Mouse (Mus musculus) activated CD4-positive, CD25-positive, alpha-beta regulatory T cell, adult 4 months (primary cell): Measurements from ENCODE around the gene Trim58. TPM values are rescaled to one million over a fixed set of nuclear protein-coding genes. Genes with fewer than 3 reads are reported as not detected.
A peak's percentile ranks its signal among the peaks of the same experiment; 100 is the strongest.

Source experiments
- ATAC-seq: one replicate; pipeline ENCODE4 v1.8.0; 2017
- polyA plus RNA-seq, 2 experiments: library from polyadenylated mRNA; unstranded; fragments of 100-300 nt; shearing (Covaris generic); gene quantifications; one replicate each; pipeline ENCODE4 v1.2.1; 2017

Gene Trim58
- not detected for polyA plus RNA-seq

- no peak for ATAC-seq
Measured at GRCm38 (mm10) chr11:58640272-58640867, at the start of gene Trim58. Gene Trim58, plus strand, starts transcription at chr11:58640465.

DNA sequence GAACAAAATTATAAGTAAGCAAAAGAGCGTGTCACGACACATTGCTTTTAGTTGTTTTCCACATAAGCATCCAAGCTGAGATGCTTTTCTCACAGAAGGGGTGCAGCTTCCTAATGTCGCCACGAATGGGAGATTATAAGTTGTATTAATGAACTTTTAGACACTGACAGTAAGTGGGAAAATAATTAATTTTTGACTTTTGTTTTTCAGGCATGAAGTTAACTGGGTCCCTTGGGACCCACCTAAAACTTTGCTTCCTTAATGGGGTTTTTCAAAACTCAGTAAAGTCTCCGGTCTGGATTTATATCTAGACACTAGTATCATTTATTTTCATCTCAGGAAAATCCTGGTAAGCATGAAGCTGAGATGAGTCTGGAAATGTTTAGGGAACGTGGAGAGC is 45.5 kb upstream of the Trim58 start, which contains the start of gene Olfr324:
Olfr324 (plus strand) TSS at position 301 of the 400 bp plus-strand sequence.
- ATAC-seq, result no peak

GRCm38 (mm10) chr11:58597837-58598236 is 42.4 kb upstream of the Trim58 start:
- no peak for ATAC-seq

- ATAC-seq, result no peak
Measured at GRCm38 (mm10) chr11:58602062-58602461, 38.2 kb upstream of the Trim58 start.

GRCm38 (mm10) chr11:58602800-58603560 is 37.3 kb upstream of the Trim58 start:
- ATAC-seq, result no peak

GRCm38 (mm10) chr11:58604688-58605087 is 35.6 kb upstream of the Trim58 start:
- ATAC-seq, result no peak

DNA sequence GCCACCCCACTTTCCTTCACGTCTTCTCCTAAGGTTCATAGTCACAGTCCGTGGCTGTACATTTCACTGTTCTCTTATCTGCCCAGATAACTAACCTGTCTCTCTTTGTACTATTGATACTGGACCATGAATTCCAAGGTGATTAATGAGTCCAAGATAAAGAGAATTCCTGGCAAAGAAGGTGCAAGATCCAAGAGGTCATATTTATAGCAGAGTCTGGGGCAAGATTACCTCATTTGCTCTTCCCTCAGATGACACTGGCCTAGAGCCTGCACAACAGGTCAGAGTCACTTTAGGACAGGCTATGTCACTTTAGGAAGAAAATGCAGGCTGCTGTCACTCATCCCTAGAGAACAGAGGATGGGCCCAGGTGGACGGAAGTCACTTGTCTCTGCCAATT is 35.0 kb upstream of the Trim58 start:
- no peak for ATAC-seq

GRCm38 (mm10) chr11:58606177-58606919 is 33.9 kb upstream of the Trim58 start:
- no peak for ATAC-seq

DNA sequence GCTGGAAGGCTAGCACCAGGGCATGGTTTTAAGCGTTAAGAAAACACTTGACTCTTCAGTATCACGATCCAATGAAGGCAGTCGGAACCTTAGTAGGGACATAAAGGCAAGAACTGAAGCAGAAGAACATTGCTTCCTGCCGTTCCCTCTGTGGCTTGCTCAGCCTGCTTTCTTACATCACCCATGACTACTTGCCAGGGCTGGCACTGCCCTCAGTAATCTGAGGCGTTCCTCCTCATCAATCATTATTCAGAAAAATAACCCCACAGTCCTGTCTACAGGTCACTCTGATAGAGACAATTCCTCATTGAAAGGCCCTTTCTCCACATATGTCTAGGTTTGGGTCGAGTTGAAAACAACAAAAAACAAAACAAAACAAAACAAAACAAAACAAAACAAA is 33.2 kb upstream of the Trim58 start:
- no peak for ATAC-seq

- no peak for ATAC-seq
Measured at GRCm38 (mm10) chr11:58613359-58613758, 26.9 kb upstream of the Trim58 start.

DNA sequence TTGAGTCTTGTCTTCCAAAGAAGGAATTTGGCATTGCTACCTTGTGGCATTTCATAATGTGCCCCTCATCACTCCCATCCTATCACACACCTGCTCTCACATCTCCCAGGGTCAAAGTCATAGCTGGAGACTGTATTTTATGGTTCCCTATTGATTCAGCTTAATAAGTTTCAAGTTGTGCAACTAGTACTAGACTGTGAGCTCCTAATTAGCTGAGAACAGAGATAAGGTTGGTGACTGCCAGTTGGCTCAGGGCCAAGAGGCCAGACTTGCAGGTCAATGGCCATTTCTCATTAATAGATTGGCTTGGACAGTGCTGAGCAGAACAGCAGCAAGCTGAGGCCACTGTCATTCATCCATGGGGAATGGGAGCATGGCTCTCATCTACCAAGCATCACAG is 25.7 kb upstream of the Trim58 start:
- no peak for ATAC-seq

GRCm38 (mm10) chr11:58615975-58616374 is 24.3 kb upstream of the Trim58 start, which contains the start of gene 2210407C18Rik:
Gene 2210407C18Rik, minus strand, starts transcription at chr11:58616075.
- no peak for ATAC-seq

- ATAC-seq, result no peak
Measured at GRCm38 (mm10) chr11:58618369-58618768, 21.9 kb upstream of the Trim58 start.

DNA sequence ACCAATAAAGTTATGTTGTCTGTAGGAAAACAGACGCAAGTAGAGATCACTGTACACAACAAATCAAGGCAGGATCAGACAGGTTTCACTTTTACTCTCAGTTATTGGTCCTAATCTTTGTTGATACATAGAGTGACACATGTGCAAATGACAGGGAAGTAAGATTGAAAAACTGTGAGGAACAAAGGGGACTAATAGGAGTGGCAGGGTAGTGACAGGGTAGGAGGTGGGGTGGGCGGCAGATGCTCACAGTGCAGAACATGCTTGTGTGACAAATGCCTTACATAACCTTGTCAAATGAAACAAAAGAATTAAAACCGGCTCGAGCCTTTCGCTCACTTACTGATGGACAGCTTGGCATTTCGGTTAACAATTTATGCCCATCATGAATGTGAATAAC is 21.5 kb upstream of the Trim58 start:
- ATAC-seq, result no peak

GRCm38 (mm10) chr11:58626146-58626545 is 14.1 kb upstream of the Trim58 start:
- no peak for ATAC-seq

DNA sequence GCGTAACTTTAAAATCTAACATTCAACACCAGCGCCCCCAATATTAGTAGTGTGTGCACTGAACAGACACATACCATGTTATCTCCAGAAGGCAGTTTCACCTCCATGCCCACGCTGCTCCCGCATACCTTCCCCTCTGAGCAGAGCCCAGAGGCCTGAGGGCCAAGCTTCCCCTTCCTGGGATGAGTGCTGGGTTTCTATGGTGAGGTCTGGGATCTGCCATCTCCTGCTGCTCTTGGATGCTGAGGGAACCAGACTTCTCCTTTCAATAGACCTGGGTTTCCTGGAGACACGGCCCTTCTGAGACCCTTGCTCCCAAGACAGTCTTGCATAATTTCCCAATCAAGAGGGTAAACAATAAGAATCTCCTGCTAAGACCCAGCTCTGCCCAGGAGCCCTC is 9.9 kb upstream of the Trim58 start, which contains the start of gene Olfr323:
Olfr323 (minus strand) TSS at position 101 of the 400 bp plus-strand sequence.
- no peak for ATAC-seq

GRCm38 (mm10) chr11:58634878-58635277 is 5.4 kb upstream of the Trim58 start:
- no peak for ATAC-seq

- ATAC-seq, result no peak
Measured at GRCm38 (mm10) chr11:58636376-58636977, 3.8 kb upstream of the Trim58 start.

DNA sequence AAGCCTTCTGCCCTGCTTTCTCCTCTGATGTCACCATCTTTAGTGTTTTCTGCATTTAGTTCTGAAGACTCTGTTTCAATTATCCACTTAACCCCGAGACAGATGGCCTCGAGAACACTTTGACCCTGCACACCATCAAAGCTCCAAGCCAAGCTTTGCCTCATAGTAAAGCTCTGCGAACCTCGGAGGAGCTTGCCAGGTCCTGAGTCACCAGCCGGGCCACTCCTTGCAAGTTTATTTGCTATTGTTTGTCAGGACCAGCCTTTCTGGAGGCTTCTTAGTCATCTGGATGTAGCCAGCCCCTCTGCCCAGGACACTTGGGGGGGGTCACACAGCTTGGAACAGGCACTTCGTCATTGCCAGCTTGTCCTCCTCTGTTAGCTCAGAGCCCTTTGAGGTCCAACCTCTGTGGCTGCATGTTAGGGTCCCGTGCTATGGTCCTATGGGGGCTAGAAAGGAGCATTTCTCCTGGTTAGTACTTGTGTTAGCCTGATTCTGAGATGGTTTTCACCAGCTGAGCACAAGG is 2.0 kb upstream of the Trim58 start:
- ATAC-seq, result no peak

- peak; percentile 8 for ATAC-seq
Measured at GRCm38 (mm10) chr11:58641057-58641456, 792 bp downstream of the Trim58 start.

- no peak for ATAC-seq
Measured at GRCm38 (mm10) chr11:58641638-58642358, 1.5 kb downstream of the Trim58 start.

DNA sequence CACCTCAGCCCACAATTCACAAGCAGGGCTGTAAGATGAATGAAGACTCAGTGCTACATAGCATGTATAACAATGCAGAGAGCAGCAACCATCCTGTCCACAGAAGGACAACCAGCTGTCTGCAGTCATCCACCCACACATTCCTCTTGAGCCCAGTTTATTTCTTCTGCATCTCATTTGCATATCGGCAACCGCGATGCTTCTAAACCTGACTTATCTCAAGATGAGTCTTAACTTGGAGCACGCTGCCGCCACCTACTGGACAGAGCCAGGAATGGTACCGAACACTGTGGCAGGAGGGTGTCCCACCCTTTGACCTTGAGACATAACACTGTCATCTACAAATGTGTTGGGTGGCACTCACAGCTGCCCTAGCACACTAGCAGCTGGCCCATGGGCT is 3.1 kb downstream of the Trim58 start:
- ATAC-seq, result no peak
